Mouse (Mus musculus) lung, adult 2 months (tissue): ENCODE measurements around the gene Hdac5.

ENCODE experiments used
- CTCF ChIP-seq: fragments of 200-500 bp; IDR thresholded peaks from 2 replicates; pipeline ENCODE4 v1.5.1; 2011; ENCODE audit warnings: mild to moderate bottlenecking, low read length, control low read depth; ENCODE audit not compliant: insufficient read depth
- POLR2A ChIP-seq: fragments of 200-500 bp; IDR thresholded peaks from 2 replicates; pipeline ENCODE4 v1.6.1; 2011; ENCODE audit warnings: low read depth, mild to moderate bottlenecking, control low read depth, low read length, borderline replicate concordance; ENCODE audit errors: extremely low read depth

DNA sequence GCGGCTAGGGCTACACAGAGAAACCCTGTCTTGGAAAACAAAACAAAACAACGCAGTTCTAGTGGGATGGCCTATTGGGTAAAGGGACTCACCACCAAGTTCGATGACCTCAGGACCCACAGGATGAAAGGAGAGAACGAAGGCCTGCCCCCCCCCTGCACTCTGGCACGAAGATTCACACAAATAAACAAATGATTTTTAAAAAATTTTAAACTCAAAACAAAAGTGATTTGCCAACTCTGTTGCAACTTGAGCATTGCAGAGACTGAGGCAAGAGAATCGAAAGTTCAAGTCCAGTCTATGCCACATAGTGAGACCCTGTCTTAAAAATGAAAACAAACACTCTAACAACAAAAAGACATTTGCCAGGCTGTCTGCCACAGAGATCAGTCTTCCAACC lies 10.7 kb upstream of the Hdac5 start:
- TF ChIP-seq CTCF (no peak), POLR2A (no peak)
